Mouse (Mus musculus) adrenal gland, adult 18-20 months (tissue): ENCODE data around the gene Ppif. TPM values are rescaled to one million over a fixed set of nuclear protein-coding genes. Genes with fewer than 3 reads are reported as not detected.

ENCODE experiments used
- DNase-seq, 2 experiments: peaks; one replicate each; pipeline ENCODE4 v3.0.0; 2021 to 2022; ENCODE audit warnings: low spot score in 2 of 2
- total RNA-seq, 2 experiments: library from RNA; stranded (reverse); gene quantifications; 1 replicate in 1 of 2; 2 replicates in 1 of 2; pipeline ENCODE4 v1.2.3; 2021

The Ppif gene
- total RNA-seq, 2 experiments from 2014 or later: 21.3 to 32.1 TPM

- no peak for DNase-seq
Observed at GRCm38 (mm10) chr14:25693271-25693887, 575 bp upstream of the Ppif start.

- DNase-seq: no peak
Observed at GRCm38 (mm10) chr14:25694569-25694897, 579 bp downstream of the Ppif start.

GRCm38 (mm10) chr14:25695059-25695458 is 1.1 kb downstream of the Ppif start:
- no peak for DNase-seq

- no peak for DNase-seq
Observed at GRCm38 (mm10) chr14:25696356-25696755, 2.4 kb downstream of the Ppif start.

GRCm38 (mm10) chr14:25701986-25702385 is 8.0 kb downstream of the Ppif start:
- DNase-seq: no peak

- peak; percentile 36 to 50 for DNase-seq
Observed at GRCm38 (mm10) chr14:25707691-25708181, 13.8 kb downstream of the Ppif start.

GRCm38 (mm10) chr14:25708451-25708850 is 14.5 kb downstream of the Ppif start:
- DNase-seq: peak in 1 of 2 experiments; percentile 26

- DNase-seq: no peak
Observed at GRCm38 (mm10) chr14:25708917-25709316, 15.0 kb downstream of the Ppif start.

- DNase-seq: no peak
Observed at GRCm38 (mm10) chr14:25710073-25710472, 16.1 kb downstream of the Ppif start.

GRCm38 (mm10) chr14:25710681-25711080 is 16.7 kb downstream of the Ppif start:
- DNase-seq: no peak

- DNase-seq: no peak
Observed at GRCm38 (mm10) chr14:25711177-25711576, 17.2 kb downstream of the Ppif start.

GRCm38 (mm10) chr14:25711602-25712001 is 17.6 kb downstream of the Ppif start:
- DNase-seq: no peak

- DNase-seq: no peak
Observed at GRCm38 (mm10) chr14:25713443-25713842, 19.5 kb downstream of the Ppif start.

GRCm38 (mm10) chr14:25716528-25716927 is 22.6 kb downstream of the Ppif start:
- no peak for DNase-seq

GRCm38 (mm10) chr14:25717718-25718117 is 23.8 kb downstream of the Ppif start:
- no peak for DNase-seq

GRCm38 (mm10) chr14:25718471-25718870 is 24.5 kb downstream of the Ppif start:
- DNase-seq: no peak

GRCm38 (mm10) chr14:25719371-25719770 is 25.4 kb downstream of the Ppif start:
- DNase-seq: no peak

- DNase-seq: no peak
Observed at GRCm38 (mm10) chr14:25720962-25721707, 27.2 kb downstream of the Ppif start.

GRCm38 (mm10) chr14:25725032-25725497 is 31.1 kb downstream of the Ppif start:
- DNase-seq: no peak

- no peak for DNase-seq
Observed at GRCm38 (mm10) chr14:25725690-25726089, 31.7 kb downstream of the Ppif start.

GRCm38 (mm10) chr14:25726226-25727148 is 32.5 kb downstream of the Ppif start:
- DNase-seq: peak; percentile 35 to 63

GRCm38 (mm10) chr14:25727149-25727510 is 33.2 kb downstream of the Ppif start:
- DNase-seq: no peak
